Mouse (Mus musculus): Measurements from ENCODE around the gene Asb16.

GRCm38 (mm10) chr11:102224686-102225085 lies 43.9 kb upstream of the Asb16 start:
- TF ChIP-seq CTCF (IDR thresholded peaks at IDR 0.05; ENCODE audit: borderline replicate concordance, insufficient read depth, low read length) (no peak), POLR2A (IDR thresholded peaks at IDR 0.05; ENCODE audit: low read depth, low read length) (0 out of 2 replicates have a peak, but pooled peaks have one; percentile 18)
